Mouse (Mus musculus): Measurements from ENCODE around the gene Hist1h4d. TPM values are rescaled to one million over a fixed set of nuclear protein-coding genes. Genes with fewer than 3 reads are reported as not detected.
A peak's percentile ranks its signal among the peaks of the same experiment; 100 is the strongest.
"Not testable (repeated sequence)": the region's sequence is repeated elsewhere in the genome, so short reads cannot be mapped to it uniquely, and the experiment has no call there.

Hist1h4d gene
- polyA plus RNA-seq, 1 experiment from 2014 or later, result 123 TPM

DNA sequence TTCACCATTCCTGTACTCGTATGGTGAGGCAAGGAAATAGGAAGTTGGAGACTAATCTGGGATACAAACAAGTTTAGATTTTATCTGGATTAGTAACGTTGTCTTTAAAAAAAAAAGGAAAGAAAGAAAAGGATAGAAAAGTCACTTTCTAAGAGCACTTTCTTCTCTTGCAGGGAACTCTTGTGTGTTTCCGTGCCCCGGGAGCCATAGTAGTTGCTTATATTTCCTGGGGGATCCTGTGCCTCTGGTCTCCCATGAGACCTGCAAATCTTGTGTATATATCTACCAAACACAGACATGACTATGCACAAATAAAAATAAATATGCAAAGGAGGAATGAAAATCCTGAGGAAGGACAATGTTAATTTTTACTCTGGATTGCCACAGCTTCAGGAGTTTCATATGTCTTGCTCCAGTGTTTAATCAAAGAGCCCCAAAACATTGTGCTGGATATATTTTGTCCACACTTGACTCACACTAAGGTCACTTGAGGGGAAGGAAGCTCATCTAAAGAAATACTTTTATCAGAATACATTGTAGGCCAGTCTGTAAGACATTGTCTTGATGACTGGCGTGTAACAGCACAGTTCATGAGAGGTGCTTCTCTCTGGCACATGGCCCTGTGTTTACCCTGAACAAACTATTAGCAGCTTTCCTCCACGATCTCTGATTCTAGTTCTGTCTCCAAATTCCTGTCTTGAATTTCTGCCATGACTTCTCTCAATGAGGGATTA is 4.3 kb upstream of the Hist1h4d start:
- H3K4me1 ChIP-seq, result peaks cover 18% of the 10 kb centered on the region; the same call in 1 of the 2 replicates
- H3K4me2 ChIP-seq (replicated peaks), result peak overlapping the region; percentile 75
- peak overlapping the region; percentile 60 for H3K9ac ChIP-seq
- ATAC-seq (ENCODE audit: insufficient number of reproducible peaks, insufficient read depth, low FRiP score, low TSS enrichment), result no peak
- H3K9me3 ChIP-seq, result no peaks in the 10 kb centered on the region
- no peaks in the 10 kb centered on the region for H3K36me3 ChIP-seq
- H3K27ac ChIP-seq, result peak overlapping the region; percentile 89
- WGBS, result 40% methylated on average over 6 of the region's 6 CpGs
- peak overlapping the region; percentile 51 for H3K4me3 ChIP-seq
- H3K27me3 ChIP-seq, result no peaks in the 10 kb centered on the region

DNA sequence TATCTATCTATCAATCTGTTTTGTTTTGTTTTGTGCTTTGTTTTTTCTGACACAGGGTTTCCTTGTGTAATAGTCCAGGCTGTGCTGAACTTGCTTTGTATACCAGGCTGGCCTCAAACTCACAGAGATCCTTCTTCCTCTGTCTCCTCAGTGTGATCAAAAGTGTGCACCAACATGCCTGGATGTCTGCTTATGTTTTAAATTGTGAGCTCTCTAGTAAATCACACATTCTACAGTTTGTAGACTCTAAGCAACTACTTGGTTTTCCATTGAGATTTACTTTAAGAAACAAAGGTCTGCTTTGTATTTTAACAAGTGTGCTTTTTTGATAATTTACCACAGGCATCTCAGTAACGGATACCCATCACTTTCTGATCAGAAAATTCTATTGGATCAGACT is 3.6 kb upstream of the Hist1h4d start:
- ATAC-seq (ENCODE audit: insufficient number of reproducible peaks, insufficient read depth, low FRiP score, low TSS enrichment), result no peak
- Histone ChIP-seq H3K9ac (no peak overlapping the region), H3K4me1 (peaks cover 19% of the 10 kb centered on the region), H3K4me2 (replicated peaks) (no peak overlapping the region), H3K27ac (no peak overlapping the region), H3K27me3 (no peaks in the 10 kb centered on the region), H3K4me3 (no peak overlapping the region), H3K9me3 (no peaks in the 10 kb centered on the region), H3K36me3 (no peaks in the 10 kb centered on the region)
- 85% methylated on average over 1 of the region's 1 CpGs for WGBS

DNA sequence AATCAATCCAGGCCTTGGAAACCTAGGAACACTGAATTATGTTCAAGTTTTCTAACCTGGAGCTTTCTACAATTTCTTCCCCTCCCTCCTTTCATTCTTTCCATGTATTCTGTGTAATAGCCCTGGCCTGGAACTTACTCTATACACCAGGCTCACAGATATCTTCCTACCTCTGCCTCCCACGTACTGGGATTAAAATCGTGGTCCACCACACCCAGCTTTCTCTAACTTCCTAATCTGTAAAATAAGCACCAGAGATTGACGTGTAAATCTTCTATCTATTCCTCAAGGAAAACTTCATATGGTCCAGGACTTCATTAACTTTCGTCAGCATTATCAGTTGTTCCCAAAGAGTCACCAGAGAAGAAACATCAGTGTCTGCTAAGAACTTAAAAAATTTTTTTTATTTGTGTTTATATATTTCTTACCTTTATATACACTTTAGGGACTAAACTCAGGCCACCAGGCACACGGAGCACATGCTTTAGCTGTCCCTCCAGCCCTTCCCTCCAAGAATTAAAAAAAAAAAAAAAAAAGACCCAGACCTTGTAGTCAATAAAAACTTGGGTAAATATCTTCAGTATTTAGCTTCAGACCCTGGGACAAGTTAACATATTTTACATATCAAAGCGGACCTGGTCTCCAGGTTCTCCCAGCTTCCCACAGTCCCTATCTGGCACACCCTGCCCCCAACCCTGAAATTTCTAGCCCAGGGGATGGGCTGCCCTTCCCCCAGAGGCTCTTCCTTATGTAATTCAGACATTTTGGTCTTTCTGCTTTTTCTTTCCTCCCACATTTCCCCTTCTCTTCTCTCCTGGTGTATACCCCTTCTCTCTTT is 1.0 kb downstream of the Hist1h4d start:
- WGBS, result 3% methylated on average over 6 of the region's 6 CpGs

DNA sequence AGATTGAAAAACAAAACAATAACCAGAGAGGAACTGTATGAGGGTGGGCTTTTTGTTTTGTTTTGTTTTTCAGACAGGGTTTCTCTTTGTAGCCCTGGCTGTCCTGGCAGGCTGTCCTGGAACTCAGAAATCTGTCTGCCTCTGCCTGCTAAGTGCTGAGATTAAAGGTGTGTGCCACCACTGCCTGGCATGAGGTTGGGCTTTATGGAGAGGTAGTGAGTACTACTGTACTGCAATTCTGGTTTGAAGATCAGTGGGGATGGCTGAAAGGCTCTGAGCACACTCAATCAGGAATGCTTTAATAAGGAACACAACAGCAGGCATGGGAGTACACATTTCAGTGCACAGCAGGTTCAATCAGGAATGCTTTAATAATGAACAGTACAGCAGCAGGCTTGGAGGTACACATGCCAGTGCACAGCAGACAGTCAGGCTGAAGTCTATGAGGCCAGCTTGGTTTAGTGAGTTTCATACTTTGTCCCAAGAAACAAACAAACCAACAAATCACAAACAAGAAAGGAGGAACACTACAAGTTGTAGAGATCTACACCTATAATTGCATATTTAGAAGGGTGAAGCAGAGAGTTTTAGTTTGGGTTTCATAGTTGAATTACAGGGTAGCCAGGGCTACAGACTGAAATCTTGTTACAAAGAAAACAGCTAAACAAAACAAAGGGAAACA is 2.1 kb downstream of the Hist1h4d start:
- Histone ChIP-seq H3K27me3 (no peaks in the 10 kb centered on the region), H3K9me3 (no peaks in the 10 kb centered on the region), H3K4me3 (no peak overlapping the region), H3K4me1 (peaks cover 24% of the 10 kb centered on the region), H3K4me2 (replicated peaks) (peak overlapping the region; percentile 13; the same call in 1 of the 2 replicates), H3K9ac (no peak overlapping the region), H3K36me3 (no peaks in the 10 kb centered on the region), H3K27ac (peak overlapping the region; percentile 92)
- no peak for ATAC-seq (ENCODE audit: insufficient number of reproducible peaks, insufficient read depth, low FRiP score, low TSS enrichment)

More for the DNA sequence above, 1.0 kb downstream of the Hist1h4d start:
- H3K4me3 ChIP-seq, result peak overlapping the region; percentile 53
- no peaks in the 10 kb centered on the region for H3K9me3 ChIP-seq
- peak overlapping the region; percentile 92 for H3K27ac ChIP-seq
- no peak for ATAC-seq (ENCODE audit: insufficient number of reproducible peaks, insufficient read depth, low FRiP score, low TSS enrichment)
- H3K36me3 ChIP-seq, result no peaks in the 10 kb centered on the region
- no peaks in the 10 kb centered on the region for H3K27me3 ChIP-seq
- peak overlapping the region; percentile 89 for H3K4me2 ChIP-seq (replicated peaks)
- peaks cover 24% of the 10 kb centered on the region for H3K4me1 ChIP-seq
- H3K9ac ChIP-seq, result peak overlapping the region; percentile 73

DNA sequence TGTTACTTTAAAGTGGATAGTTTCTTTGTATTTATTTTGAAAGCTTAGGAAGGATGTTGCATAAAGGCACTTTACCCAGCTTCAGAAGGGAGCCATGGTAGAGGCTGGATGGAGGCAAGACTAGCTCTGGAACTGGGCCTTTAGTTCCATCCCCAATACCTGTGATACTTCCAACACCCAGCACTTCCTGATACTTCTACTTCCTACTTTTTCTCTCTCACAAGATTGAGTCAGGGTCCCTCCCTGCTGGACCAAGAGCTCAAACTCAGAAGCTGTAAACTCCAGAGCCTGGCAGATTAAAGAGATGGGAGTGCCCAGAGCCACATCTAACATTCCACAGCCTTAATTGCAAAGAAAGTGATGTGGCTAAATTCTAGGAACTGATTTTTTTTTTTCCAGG is 2.9 kb downstream of the Hist1h4d start:
- no peak for ATAC-seq (ENCODE audit: insufficient number of reproducible peaks, insufficient read depth, low FRiP score, low TSS enrichment)
- Histone ChIP-seq H3K4me2 (replicated peaks) (peak overlapping the region; percentile 74), H3K27me3 (no peaks in the 10 kb centered on the region), H3K9ac (peak overlapping the region; percentile 66), H3K27ac (peak overlapping the region; percentile 98), H3K36me3 (no peaks in the 10 kb centered on the region), H3K9me3 (no peaks in the 10 kb centered on the region), H3K4me1 (peaks cover 24% of the 10 kb centered on the region), H3K4me3 (peak overlapping the region; percentile 45)

DNA sequence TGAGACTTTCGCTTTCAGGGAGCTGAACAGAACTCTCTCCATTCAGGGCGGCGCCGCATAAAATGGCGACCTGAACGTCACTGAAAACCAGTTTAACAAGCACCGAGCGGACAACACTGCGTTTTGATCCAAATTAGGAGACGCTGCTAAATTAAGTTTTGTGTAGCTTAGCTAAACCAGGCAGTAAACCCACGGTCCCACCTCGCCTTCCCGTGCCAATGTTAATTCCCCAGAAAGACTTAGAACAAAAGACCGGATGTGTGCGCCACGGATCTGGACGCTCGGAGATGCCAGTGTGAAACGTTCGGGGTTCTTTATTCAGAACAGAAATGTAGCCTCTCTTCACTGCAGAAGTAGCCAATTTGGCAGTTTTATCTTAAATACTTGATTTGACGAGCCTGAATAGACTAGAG is 3.6 kb downstream of the Hist1h4d start:
- peak overlapping the region; percentile 66 for H3K9ac ChIP-seq
- peak overlapping the region; percentile 45 for H3K4me3 ChIP-seq
- peaks cover 24% of the 10 kb centered on the region for H3K4me1 ChIP-seq
- WGBS, result under 1% methylated on average over 21 of the region's 21 CpGs
- H3K9me3 ChIP-seq, result no peaks in the 10 kb centered on the region
- H3K27me3 ChIP-seq, result no peaks in the 10 kb centered on the region
- H3K27ac ChIP-seq, result peak overlapping the region; percentile 98
- no peaks in the 10 kb centered on the region for H3K36me3 ChIP-seq
- peak overlapping the region; percentile 74 for H3K4me2 ChIP-seq (replicated peaks)
- ATAC-seq (ENCODE audit: insufficient number of reproducible peaks, insufficient read depth, low FRiP score, low TSS enrichment), result no peak

DNA sequence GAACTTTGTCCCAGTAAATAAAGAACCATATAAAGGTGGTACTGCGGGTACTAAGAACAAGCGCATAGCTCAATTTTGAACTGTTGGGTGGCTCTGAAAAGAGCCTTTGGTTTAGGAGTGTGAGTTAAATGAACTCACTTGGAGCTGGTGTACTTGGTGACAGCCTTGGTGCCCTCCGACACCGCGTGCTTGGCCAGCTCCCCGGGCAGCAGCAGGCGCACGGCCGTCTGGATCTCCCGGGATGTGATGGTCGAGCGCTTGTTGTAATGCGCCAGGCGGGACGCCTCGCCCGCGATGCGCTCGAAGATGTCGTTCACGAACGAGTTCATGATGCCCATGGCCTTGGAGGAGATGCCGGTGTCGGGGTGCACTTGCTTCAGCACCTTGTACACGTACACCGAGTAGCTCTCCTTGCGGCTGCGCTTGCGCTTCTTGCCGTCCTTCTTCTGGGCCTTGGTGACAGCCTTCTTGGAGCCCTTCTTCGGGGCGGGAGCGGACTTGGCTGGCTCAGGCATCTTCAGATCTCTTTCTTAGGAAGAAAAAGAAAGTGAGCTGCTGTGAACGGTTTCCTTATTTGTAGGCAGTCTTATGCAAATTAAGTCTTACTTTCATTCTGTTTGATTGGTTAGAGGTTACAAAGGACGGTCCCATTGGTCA is 4.2 kb downstream of the Hist1h4d start:
- not testable (repeated sequence) for H3K9me3 ChIP-seq, H3K27me3 ChIP-seq, H3K36me3 ChIP-seq
- Histone ChIP-seq H3K4me2 (replicated peaks) (peak overlapping the region; percentile 74), H3K4me1 (peaks cover 24% of the 10 kb centered on the region), H3K9ac (peak overlapping the region; percentile 66), H3K4me3 (peak overlapping the region; percentile 45), H3K27ac (peak overlapping the region; percentile 98)
- ATAC-seq (ENCODE audit: insufficient number of reproducible peaks, insufficient read depth, low FRiP score, low TSS enrichment), result peak; percentile 88
- 0% methylated on average over 29 of the region's 36 CpGs for WGBS

DNA sequence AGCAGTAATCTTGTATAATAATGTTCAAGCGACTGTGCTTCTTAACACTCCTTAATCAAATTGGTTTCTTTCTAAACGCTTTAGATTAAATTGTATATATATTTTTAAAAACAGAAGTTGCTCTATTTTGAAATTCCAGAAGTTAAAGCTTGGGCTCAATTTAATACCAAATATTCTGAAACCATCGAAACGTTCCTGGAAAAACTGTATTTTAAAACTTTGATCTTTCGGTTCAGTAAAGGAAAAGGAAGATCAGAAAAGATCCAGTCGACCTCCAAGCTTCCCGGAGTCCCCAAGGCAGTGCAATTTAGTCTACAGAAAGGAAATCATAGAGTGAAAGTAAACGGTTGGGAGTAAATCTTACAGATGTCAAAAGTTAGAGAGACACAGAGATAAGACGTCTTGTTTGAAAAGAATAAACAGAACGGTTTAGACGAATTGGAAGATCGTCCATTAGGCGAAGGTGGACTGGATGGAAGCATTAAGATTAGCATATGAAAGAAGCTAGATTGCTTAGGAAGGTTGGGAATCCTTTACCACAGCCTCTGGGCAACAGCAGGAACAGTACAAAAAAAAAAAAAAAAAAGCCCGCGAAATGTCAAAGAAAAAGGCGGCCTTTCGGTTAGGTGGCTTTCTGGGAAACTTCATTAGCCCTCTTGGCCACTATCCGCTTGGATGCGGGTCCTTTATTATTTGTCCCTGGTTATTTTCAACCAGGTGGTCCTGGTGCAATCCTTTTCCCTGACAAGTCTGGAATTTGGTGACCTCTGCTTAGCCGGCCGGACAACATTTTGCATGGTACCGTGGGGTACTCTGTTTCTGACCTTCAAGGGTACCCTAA is 4.9 kb downstream of the Hist1h4d start:
- 2% methylated on average over 22 of the region's 22 CpGs for WGBS
- H3K4me1 ChIP-seq, result peaks cover 24% of the 10 kb centered on the region
- ATAC-seq (ENCODE audit: insufficient number of reproducible peaks, insufficient read depth, low FRiP score, low TSS enrichment), result no peak

DNA sequence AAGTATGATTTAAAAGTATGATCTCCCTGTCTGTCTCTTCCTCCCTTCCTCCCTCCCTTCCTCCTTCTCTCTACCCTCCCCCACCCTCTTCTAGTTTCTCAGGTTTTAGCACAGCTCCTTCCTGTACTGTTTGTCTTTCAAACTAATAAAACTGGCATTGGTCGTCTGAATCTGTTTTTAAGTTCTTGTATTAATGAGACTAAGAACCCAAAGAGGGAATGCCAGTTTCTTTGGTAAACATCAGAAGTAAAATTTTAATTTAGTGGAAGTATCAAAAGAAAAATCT is 5.5 kb downstream of the Hist1h4d start:
- ATAC-seq (ENCODE audit: insufficient number of reproducible peaks, insufficient read depth, low FRiP score, low TSS enrichment), result no peak
- peak overlapping the region; percentile 19 for H3K4me3 ChIP-seq
- no peaks in the 10 kb centered on the region for H3K9me3 ChIP-seq
- H3K4me1 ChIP-seq, result peaks cover 24% of the 10 kb centered on the region
- peak overlapping the region; percentile 94 for H3K27ac ChIP-seq
- 5% methylated on average over 1 of the region's 1 CpGs for WGBS
- H3K9ac ChIP-seq, result 0 out of 2 replicates have a peak overlapping the region, but pooled peaks have one; percentile 37
- H3K4me2 ChIP-seq (replicated peaks), result peak overlapping the region; percentile 74
- no peaks in the 10 kb centered on the region for H3K36me3 ChIP-seq
- no peaks in the 10 kb centered on the region for H3K27me3 ChIP-seq

More for the DNA sequence above, 4.9 kb downstream of the Hist1h4d start:
- Histone ChIP-seq H3K27me3 (no peaks in the 10 kb centered on the region), H3K9me3 (no peaks in the 10 kb centered on the region), H3K4me2 (replicated peaks) (peak overlapping the region; percentile 74), H3K9ac (peak overlapping the region; percentile 37; the same call in 1 of the 2 replicates), H3K4me3 (peak overlapping the region; percentile 19), H3K27ac (peak overlapping the region; percentile 94), H3K36me3 (no peaks in the 10 kb centered on the region)

DNA sequence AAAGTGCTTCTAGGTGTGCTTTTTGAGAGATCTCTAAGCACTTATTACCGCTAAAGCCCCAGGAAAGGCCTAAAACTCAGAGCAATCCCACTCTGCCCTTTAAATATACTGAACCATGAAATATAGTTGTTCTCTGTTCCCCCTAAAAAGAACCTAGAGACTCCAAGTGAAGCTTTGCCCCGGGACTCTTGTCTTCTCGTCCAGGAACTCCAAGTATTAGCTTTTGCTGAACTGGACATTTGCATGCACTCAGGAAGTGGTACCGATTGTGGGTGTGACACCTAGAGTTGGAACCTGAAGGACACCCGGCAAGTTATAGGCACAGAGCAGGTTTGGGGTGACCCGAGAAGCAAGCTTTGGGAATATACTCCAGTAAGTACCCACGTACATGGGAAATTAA is 9.8 kb downstream of the Hist1h4d start:
- no peak for ATAC-seq (ENCODE audit: insufficient number of reproducible peaks, insufficient read depth, low FRiP score, low TSS enrichment)
- Histone ChIP-seq H3K27ac (no peak overlapping the region), H3K9me3 (no peaks in the 10 kb centered on the region), H3K4me2 (replicated peaks) (no peak overlapping the region), H3K27me3 (no peaks in the 10 kb centered on the region), H3K4me1 (peaks cover 8% of the 10 kb centered on the region; the same call in 1 of the 2 replicates), H3K36me3 (no peaks in the 10 kb centered on the region), H3K4me3 (no peak overlapping the region), H3K9ac (no peak overlapping the region)
- 90% methylated on average over 7 of the region's 7 CpGs for WGBS

DNA sequence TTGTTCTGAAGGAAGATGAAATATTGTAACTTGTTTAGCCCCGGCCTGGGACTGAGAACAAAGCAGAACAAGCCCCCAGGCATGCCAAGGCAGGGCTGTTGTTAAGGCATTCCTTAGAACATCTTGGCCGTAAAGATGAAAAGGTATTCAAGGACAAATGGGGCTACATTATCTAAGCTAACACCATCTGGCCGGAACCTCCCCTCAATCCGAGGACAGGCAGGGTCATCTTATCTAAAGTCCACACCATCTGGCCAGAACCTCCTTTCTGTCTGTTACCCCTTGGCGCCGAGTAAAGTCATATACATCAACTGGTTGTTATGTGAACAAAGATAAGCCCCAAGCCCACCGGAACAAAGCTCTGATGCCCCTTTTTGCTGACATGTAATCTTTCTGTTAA is 10.5 kb downstream of the Hist1h4d start:
- H3K4me3 ChIP-seq; H3K4me1 ChIP-seq; H3K9ac ChIP-seq; H3K27me3 ChIP-seq; H3K36me3 ChIP-seq; H3K4me2 ChIP-seq (replicated peaks); ATAC-seq (ENCODE audit: insufficient number of reproducible peaks, insufficient read depth, low FRiP score, low TSS enrichment); H3K9me3 ChIP-seq; H3K27ac ChIP-seq: not testable (repeated sequence)
- 94% methylated on average over 7 of the region's 7 CpGs for WGBS

Measured in embryonic facial prominence, embryonic 12.5 days (tissue).